Mouse (Mus musculus) embryonic facial prominence, embryonic 12.5 days (tissue): ENCODE data around the gene Cep63. TPM values are rescaled to one million over a fixed set of nuclear protein-coding genes. Genes with fewer than 3 reads are reported as not detected.

ENCODE experiments used
- ATAC-seq: fragments of 200-750 bp; cut with Nextera tagmentation; 2 replicates; pipeline ENCODE4 v1.8.0; 2017; ENCODE audit not compliant: insufficient number of reproducible peaks, insufficient read depth, low FRiP score, low TSS enrichment
- H3K27ac ChIP-seq: fragments of 300-500 bp; sonication (generic); 2 replicates; pipeline ENCODE4 v1.5.1; 2016; ENCODE audit warnings: mild to moderate bottlenecking
- H3K27me3 ChIP-seq: fragments of 300-500 bp; sonication (generic); 2 replicates; pipeline ENCODE4 v1.6.1; 2016; ENCODE audit warnings: mild to moderate bottlenecking, moderate library complexity
- H3K36me3 ChIP-seq: fragments of 300-500 bp; sonication (generic); 2 replicates; pipeline ENCODE4 v1.6.1; 2016; ENCODE audit warnings: mild to moderate bottlenecking
- H3K4me1 ChIP-seq: fragments of 300-500 bp; sonication (generic); 2 replicates; pipeline ENCODE4 v1.6.1; 2016
- H3K4me2 ChIP-seq: fragments of 300-500 bp; sonication (generic); replicated peaks from 2 replicates; pipeline ENCODE4 v1.6.1; 2016; ENCODE audit warnings: mild to moderate bottlenecking, moderate library complexity
- H3K4me3 ChIP-seq: fragments of 300-500 bp; sonication (generic); 2 replicates; pipeline ENCODE4 v1.5.1; 2016; ENCODE audit warnings: mild to moderate bottlenecking
- H3K9ac ChIP-seq: fragments of 300-500 bp; sonication (generic); 2 replicates; pipeline ENCODE4 v1.6.1; 2016; ENCODE audit warnings: mild to moderate bottlenecking, moderate library complexity
- H3K9me3 ChIP-seq: fragments of 300-500 bp; sonication (generic); 2 replicates; pipeline ENCODE4 v1.6.1; 2016; ENCODE audit warnings: mild to moderate bottlenecking, moderate library complexity
- WGBS: fragments of 180-500 bp; shearing (Covaris S2); methylation state at CpG from one replicate; pipeline ENCODE4 v1.1.7; 2016; 5-methylcytosine and 5-hydroxymethylcytosine counted together
- polyA plus RNA-seq: library from polyadenylated mRNA; unstranded; fragments of >200 nt; fragmentation: Nextera tagmentation; extraction: Ambion mirVana; gene quantifications from 2 replicates; pipeline ENCODE4 v1.2.1, GENCODE M21; 2016

Cep63 gene
- polyA plus RNA-seq = 53.0 and 55.9 TPM in 2 replicates

DNA sequence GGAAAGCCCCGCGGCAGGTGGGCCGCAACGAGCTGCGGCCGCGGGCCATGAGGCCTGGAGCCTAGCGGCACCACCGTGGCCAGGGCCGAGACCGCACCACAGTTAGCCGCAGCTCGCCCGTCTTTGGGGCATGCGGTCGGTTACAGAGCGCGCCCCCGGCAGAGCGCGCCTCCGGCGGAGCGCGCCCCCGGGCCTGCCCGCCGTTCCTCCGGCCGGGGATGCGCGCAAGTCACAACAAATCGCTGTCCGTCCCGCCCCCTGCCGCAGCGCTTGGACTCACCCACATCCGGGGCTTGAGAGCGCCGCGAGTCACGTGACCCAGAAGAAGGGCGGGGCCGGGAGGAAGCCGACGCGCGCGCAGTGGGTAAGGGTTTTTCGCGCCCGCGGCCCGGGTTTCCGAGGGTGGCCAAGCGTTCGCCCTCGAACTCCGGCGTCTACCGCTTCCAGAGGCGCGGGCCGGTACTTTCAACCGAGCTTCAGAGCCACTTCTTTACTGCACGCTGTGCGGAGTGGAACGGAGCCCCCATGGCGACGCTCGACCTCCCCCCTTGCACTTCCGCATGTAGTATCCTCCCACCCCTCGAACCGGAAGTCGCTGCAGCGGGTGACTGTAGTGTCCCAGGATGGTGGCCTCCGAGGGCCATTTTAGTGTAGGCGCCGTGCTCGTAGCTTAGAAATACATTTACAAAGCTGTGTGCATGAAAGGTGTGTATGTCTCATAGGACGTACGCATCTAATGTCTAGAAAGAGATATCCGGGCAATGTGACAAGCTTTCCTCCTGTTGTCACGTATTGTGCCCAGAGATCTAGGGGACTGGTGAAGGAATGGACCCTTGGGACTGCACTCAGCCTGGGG, at the start of gene Cep63, which contains the start of gene Anapc13:
Cep63 (minus strand) TSS at position 552 of the 856 bp plus-strand sequence.
Anapc13 (plus strand) TSS at position 314 of the 856 bp plus-strand sequence.
- H3K36me3 ChIP-seq = no peaks in the 10 kb centered on the region
- peak within 1 kb of the TSS; percentile 98 for H3K27ac ChIP-seq
- ATAC-seq = peak; percentile 94
- H3K4me2 ChIP-seq = peak within 1 kb of the TSS; percentile 74
- under 1% methylated on average over 82 of the region's 84 CpGs for WGBS
- no peaks in the 10 kb centered on the region for H3K9me3 ChIP-seq
- H3K4me3 ChIP-seq = peak within 1 kb of the TSS; percentile 90
- H3K4me1 ChIP-seq = peaks cover 18% of the 10 kb centered on the region
- no peaks in the 10 kb centered on the region for H3K27me3 ChIP-seq
- peak within 1 kb of the TSS; percentile 99 for H3K9ac ChIP-seq

DNA sequence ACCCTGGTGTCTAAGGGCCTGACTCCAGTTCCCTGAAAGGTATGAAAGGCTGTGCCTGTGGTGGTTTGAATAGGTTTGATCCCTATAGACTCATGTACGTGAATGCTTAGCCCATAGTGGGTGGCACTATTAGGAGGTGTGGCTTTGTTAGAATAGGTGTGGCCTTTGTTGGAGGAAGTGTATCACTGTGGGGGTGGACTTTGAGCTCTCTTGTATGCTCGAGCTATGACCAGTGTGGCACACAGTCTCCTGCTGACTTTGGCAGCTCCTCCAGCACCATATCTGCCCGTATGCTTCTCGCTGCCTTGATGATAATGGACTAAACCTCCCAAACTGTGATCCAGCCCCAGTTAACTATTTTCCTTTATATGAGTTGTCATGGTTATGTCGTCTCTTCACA, 49.6 kb upstream of the Cep63 start:
- Histone ChIP-seq H3K9me3 (no peaks in the 10 kb centered on the region), H3K27ac (no peak overlapping the region), H3K4me3 (no peak overlapping the region), H3K4me1 (0 out of 2 replicates have a peak, but pooled peaks cover 4% of the 10 kb centered on the region), H3K4me2 (no peak overlapping the region), H3K36me3 (no peaks in the 10 kb centered on the region), H3K27me3 (no peaks in the 10 kb centered on the region), H3K9ac (no peak overlapping the region)
- WGBS = 82% methylated on average over 5 of the region's 5 CpGs
- no peak for ATAC-seq

DNA sequence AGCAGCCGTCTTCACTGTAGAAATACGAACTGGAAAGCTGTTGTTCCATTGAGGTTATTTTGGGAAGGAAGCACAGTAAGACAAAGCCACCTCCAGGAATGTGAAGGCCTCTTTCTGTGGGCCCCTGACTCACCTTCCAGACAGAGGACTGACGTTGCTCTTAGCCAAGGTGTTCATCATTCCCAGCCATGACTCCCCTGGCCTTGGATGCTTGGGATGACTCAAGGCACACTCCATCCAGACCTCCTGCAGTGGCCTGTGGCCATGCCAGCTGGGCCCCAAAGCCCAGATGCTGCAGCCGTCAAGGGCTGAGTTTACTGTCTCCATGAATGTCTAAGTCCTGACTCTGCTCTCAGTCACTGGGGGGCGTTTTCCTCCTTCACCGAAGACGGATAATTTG, 47.0 kb upstream of the Cep63 start:
- Histone ChIP-seq H3K27ac (no peak overlapping the region), H3K36me3 (no peaks in the 10 kb centered on the region), H3K4me1 (peaks cover 6% of the 10 kb centered on the region), H3K9me3 (no peaks in the 10 kb centered on the region), H3K27me3 (no peaks in the 10 kb centered on the region), H3K9ac (no peak overlapping the region), H3K4me2 (no peak overlapping the region), H3K4me3 (no peak overlapping the region)
- WGBS = 62% methylated on average over 7 of the region's 7 CpGs
- no peak for ATAC-seq

DNA sequence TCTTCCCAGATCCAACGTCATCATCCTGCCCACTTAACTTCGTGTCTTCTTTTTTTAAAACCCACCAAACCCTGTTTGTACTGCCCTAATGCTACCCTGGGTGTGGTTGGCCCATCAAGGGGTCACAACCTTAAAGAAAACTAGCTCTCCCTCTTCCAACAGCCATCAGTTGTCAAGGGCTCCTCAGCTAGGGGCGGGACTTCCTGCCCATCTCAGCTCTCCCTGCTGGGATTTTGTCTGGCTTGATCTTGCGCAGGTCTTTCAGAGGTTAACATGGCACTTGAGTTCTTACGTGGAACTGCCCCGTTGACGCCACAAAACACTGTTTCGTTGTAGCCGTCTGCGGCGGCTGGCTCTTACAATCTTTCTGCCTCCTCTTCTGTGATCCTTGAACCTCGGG, 42.6 kb upstream of the Cep63 start:
- Histone ChIP-seq H3K9me3 (no peaks in the 10 kb centered on the region), H3K4me3 (no peak overlapping the region), H3K9ac (no peak overlapping the region), H3K36me3 (no peaks in the 10 kb centered on the region), H3K4me1 (peaks cover 16% of the 10 kb centered on the region), H3K27ac (no peak overlapping the region), H3K4me2 (no peak overlapping the region), H3K27me3 (0 out of 2 replicates have a peak, but pooled peaks cover 3% of the 10 kb centered on the region)
- no peak for ATAC-seq
- WGBS = 88% methylated on average over 12 of the region's 12 CpGs

DNA sequence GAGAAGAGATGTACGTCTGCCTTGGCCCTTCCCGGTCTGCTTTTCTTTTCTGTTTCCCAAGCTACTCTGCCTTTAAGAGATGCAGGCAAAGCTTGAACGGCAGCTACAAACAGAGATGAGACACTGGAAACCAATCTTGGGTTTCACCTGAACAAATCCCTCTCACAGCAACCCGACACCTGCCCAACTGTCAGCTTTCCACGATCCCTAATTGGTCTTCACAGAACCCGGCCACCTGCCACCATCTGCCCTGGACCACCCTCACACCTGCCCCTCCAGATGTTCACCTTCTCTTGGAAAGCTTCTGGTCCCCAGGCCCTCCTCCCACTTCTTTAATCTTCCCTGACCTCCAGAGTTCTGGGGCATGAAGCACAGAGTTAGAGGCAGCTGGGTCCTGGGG, 41.8 kb upstream of the Cep63 start:
- Histone ChIP-seq H3K4me3 (no peak overlapping the region), H3K9me3 (no peaks in the 10 kb centered on the region), H3K4me1 (peaks cover 12% of the 10 kb centered on the region), H3K9ac (no peak overlapping the region), H3K36me3 (no peaks in the 10 kb centered on the region), H3K27me3 (0 out of 2 replicates have a peak, but pooled peaks cover 3% of the 10 kb centered on the region), H3K4me2 (no peak overlapping the region; the same call in 1 of the 2 replicates), H3K27ac (no peak overlapping the region)
- peak; percentile 43 for ATAC-seq
- 20% methylated on average over 6 of the region's 6 CpGs for WGBS

DNA sequence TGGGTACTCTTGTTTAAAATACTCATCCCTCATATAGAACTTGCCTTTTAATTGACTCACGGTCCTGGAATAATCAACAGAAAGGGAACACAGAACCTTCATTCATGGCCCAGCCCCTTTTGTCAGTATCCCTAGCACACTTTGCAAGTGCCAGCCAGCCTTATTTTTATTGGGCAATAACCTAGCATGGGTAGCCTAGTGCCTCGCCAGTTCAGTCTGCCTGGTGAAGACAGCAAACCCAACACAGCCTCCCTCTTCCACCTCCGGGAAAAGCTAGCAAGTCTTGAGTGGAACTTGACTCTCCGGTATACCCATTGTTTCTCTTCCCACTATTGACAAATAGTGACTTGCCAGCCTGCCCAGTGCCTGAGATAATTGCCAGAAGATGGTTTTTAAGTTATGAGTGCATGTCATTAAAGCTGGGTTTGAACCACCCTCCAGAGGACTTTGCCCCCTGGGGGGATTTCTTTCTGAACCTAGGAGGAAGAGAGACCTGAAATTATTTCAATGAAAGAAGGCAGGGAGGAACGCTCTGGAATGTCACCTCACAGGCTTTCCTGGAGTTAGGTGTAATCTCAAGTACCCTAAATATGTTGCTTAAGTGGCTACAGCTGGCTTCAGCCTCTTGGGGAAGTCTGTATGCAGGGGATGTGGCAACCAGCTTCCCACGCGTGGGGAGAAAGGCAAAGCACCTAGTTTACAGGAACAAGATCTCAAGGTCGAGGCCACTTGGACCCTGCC, 30.2 kb upstream of the Cep63 start:
- Histone ChIP-seq H3K4me1 (peaks cover 7% of the 10 kb centered on the region; the same call in 1 of the 2 replicates), H3K9ac (no peak overlapping the region), H3K36me3 (no peaks in the 10 kb centered on the region), H3K27me3 (no peaks in the 10 kb centered on the region), H3K4me3 (no peak overlapping the region), H3K27ac (no peak overlapping the region), H3K4me2 (no peak overlapping the region), H3K9me3 (no peaks in the 10 kb centered on the region; the same call in 1 of the 2 replicates)
- ATAC-seq = no peak
- WGBS = 43% methylated on average over 8 of the region's 8 CpGs

DNA sequence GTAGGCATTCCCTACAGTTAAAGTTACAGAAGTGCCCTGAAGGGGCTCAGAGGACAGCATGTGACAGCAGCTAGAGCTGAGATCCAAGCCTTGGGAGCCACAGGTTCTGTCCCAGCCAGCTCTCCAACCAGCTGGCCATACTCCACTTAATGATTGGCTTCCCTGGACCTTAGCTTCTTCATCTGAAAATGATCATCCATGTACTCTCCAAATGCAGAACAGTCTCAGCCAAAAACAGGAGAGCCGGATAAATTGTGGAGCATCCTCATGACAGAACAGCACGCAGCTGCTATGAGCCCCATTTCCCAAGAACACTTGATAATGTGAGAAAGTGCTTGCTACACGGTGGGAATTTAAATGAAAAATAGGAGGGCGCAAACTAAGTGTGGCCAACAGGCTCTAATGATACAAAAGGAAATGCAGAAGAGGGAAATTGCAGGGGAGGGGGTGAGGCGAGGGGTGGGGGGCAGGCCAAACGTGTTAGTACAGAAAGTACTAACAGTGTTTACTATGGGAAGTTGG, 24.9 kb upstream of the Cep63 start:
- H3K27ac ChIP-seq = no peak overlapping the region
- H3K4me2 ChIP-seq = no peak overlapping the region
- H3K36me3 ChIP-seq = no peaks in the 10 kb centered on the region
- no peak overlapping the region for H3K4me3 ChIP-seq
- WGBS = 71% methylated on average over 6 of the region's 6 CpGs
- no peaks in the 10 kb centered on the region; the same call in 1 of the 2 replicates for H3K9me3 ChIP-seq
- H3K4me1 ChIP-seq = peaks cover 27% of the 10 kb centered on the region
- H3K9ac ChIP-seq = no peak overlapping the region
- no peak for ATAC-seq
- H3K27me3 ChIP-seq = no peaks in the 10 kb centered on the region

DNA sequence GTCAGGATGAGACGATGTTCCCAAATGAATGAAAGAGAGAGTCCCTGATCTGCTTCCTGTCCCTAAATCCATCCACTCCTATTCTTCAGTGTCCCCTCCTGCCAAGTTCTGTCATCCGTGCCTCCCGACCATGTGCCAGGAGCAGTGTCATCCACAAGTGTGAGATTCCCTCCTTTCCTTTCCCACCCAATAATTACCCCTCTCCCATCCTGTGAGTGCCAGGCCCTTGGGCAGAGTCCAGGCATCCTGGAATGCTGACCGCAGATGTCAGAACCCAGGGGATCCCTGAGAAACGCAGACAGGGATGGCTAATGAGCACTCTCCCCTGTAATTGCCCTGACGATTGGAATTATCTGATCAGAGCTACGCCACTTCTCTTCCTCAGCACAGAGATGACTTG, 24.3 kb upstream of the Cep63 start:
- Histone ChIP-seq H3K4me1 (peaks cover 32% of the 10 kb centered on the region), H3K27ac (0 out of 2 replicates have a peak overlapping the region, but pooled peaks have one; percentile 4)

DNA sequence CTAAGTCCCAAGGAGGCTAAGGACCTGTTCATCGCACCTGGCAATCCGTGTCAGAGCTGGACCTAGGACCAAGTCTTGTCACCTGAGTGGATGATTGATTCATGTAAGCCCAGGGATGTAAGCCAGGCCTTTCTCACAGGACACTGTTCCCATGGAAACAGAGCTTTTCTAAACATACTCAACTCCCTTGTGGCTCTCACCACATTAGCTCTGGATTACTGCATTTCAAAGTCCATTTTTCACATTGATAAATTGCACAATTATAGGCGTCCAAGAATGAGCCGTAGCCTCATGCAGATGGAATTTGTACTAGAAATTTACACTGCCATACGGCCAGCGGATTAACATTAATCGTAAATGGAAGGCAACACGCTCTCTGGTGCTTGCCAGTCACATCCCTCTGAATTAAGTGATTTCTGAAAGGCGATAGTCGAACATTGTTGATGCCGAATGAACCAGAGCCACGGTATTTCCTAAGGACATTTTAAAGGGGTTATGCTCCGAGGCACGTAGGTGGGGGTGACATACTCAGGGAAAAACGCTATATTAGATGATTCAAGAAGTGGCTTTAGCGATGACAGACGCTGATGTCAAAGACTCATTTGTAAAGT, 23.7 kb upstream of the Cep63 start:
- no peaks in the 10 kb centered on the region for H3K36me3 ChIP-seq
- H3K9ac ChIP-seq = no peak overlapping the region
- peak; percentile 77; the same call in 1 of the 2 replicates for ATAC-seq
- H3K4me2 ChIP-seq = no peak overlapping the region
- H3K4me3 ChIP-seq = no peak overlapping the region
- 0 out of 2 replicates have a peak overlapping the region, but pooled peaks have one; percentile 4 for H3K27ac ChIP-seq
- no peaks in the 10 kb centered on the region; the same call in 1 of the 2 replicates for H3K9me3 ChIP-seq
- H3K4me1 ChIP-seq = peaks cover 38% of the 10 kb centered on the region
- WGBS = 42% methylated on average over 17 of the region's 17 CpGs
- H3K27me3 ChIP-seq = no peaks in the 10 kb centered on the region

More for the DNA sequence above, 24.3 kb upstream of the Cep63 start:
- no peaks in the 10 kb centered on the region; the same call in 1 of the 2 replicates for H3K9me3 ChIP-seq
- H3K4me3 ChIP-seq = no peak overlapping the region
- ATAC-seq = no peak
- 24% methylated on average over 7 of the region's 7 CpGs for WGBS
- H3K4me2 ChIP-seq = no peak overlapping the region
- no peaks in the 10 kb centered on the region for H3K36me3 ChIP-seq
- no peak overlapping the region for H3K9ac ChIP-seq
- no peaks in the 10 kb centered on the region for H3K27me3 ChIP-seq

DNA sequence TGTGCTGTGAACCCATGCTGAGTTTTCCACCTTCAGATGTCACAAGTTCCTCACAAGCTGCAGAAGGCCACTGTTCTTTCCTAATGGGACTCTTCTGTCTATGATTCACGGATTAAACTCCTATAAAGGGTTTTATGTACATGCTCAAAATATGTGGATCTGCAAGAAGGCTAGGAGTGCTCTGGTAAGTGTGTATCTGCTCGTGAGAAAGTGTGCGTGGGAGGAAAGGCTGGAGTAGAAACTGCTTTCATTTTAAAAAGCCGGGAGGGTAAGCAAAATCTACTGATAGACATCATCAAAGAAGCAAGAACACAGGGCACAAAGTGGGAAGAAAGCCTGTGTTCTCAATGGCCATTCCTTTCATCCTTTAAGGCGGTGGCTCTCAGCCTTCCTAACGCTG, 20.7 kb upstream of the Cep63 start:
- H3K36me3 ChIP-seq = no peaks in the 10 kb centered on the region
- no peaks in the 10 kb centered on the region for H3K9me3 ChIP-seq
- no peak for ATAC-seq
- H3K27ac ChIP-seq = no peak overlapping the region
- H3K4me2 ChIP-seq = no peak overlapping the region
- no peak overlapping the region for H3K4me3 ChIP-seq
- no peaks in the 10 kb centered on the region for H3K27me3 ChIP-seq
- WGBS = 86% methylated on average over 6 of the region's 6 CpGs
- peaks cover 65% of the 10 kb centered on the region for H3K4me1 ChIP-seq
- no peak overlapping the region for H3K9ac ChIP-seq

DNA sequence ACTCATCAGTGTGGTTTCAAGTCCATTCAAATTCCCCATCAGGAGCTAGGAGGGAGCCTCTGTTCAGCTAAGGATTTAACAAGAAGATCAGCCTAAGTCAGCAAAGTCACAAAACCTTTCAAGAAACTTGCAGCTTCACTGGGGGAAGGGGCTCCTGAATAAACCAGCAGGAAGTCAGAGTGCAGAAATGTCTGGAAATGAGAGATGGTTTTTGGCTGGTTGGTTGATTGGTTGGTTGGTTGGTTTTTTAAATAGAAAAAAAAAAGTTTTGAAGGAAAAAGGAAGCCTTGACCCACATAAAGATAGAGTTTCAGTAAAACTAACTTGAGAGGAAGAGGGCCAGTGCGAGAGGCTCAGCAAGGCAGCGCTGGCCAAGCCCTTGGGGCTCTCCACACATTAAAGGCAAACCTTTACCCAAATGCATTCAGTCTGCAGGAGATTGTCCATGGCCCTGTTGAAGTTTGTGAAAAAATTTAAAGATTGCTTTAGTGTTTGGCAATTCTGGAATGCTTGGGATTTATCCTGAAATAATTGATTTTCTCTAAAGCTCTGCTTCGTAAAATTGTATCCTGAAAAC, 18.9 kb upstream of the Cep63 start:
- 30% methylated on average over 3 of the region's 3 CpGs for WGBS
- ATAC-seq = no peak
- H3K27me3 ChIP-seq = no peaks in the 10 kb centered on the region
- H3K27ac ChIP-seq = peak overlapping the region; percentile 97
- H3K36me3 ChIP-seq = no peaks in the 10 kb centered on the region
- H3K4me2 ChIP-seq = 0 out of 2 replicates have a peak overlapping the region, but pooled peaks have one; percentile 45
- H3K9ac ChIP-seq = no peak overlapping the region
- H3K4me3 ChIP-seq = no peak overlapping the region
- peaks cover 56% of the 10 kb centered on the region for H3K4me1 ChIP-seq
- no peaks in the 10 kb centered on the region for H3K9me3 ChIP-seq
